Mouse (Mus musculus): ENCODE results near the gene Zfp618.

- TF ChIP-seq POLR2A (IDR thresholded peaks at IDR 0.05; ENCODE audit: control insufficient read depth, low read depth, low read length) (no peak), CTCF (IDR thresholded peaks at IDR 0.05; ENCODE audit: control insufficient read depth, insufficient read depth, insufficient replicate concordance, low read depth, low read length) (no peak)
These were observed 12.1 kb downstream of the Zfp618 start for GRCm38 (mm10) chr4:62977454-62977853.

Measured in testis, adult 2 months (tissue).